Mouse (Mus musculus) kidney, adult 2 months (tissue): Measurements from ENCODE around the gene Ebf1.

Experiments
- CTCF ChIP-seq: fragments of 200-500 bp; conservative IDR thresholded peaks from 2 replicates; pipeline ENCODE4 v1.5.1; 2011; ENCODE audit warnings: low read depth, mild to moderate bottlenecking, control low read depth, low read length, moderate library complexity, mixed read lengths; ENCODE audit not compliant: insufficient read depth, insufficient read length
- POLR2A ChIP-seq: fragments of 200-500 bp; IDR thresholded peaks from one replicate; pipeline ENCODE4 v1.6.1; 2011; ENCODE audit warnings: low read depth, low read length, control low read depth

- no peak for TF ChIP-seq CTCF
- TF ChIP-seq POLR2A: no peak
Measured at GRCm38 (mm10) chr11:44982225-44982624, 365.1 kb downstream of the Ebf1 start.
